Mouse (Mus musculus) lung, embryonic 14.5 days (tissue): ENCODE results near the gene Tcfl5. TPM values are rescaled to one million over a fixed set of nuclear protein-coding genes. Genes with fewer than 3 reads are reported as not detected.
A peak's percentile ranks its signal among the peaks of the same experiment; 100 is the strongest.

Experiments used
- ATAC-seq: fragments of 200-750 bp; cut with Nextera tagmentation; 2 replicates; pipeline ENCODE4 v1.8.0; 2017; ENCODE audit warnings: mild to moderate bottlenecking, moderate TSS enrichment, moderate library complexity; ENCODE audit not compliant: insufficient read depth
- DNase-seq: peaks from one replicate; pipeline ENCODE4 v3.0.0-alpha.2; 2015
- H3K27ac ChIP-seq: fragments of 300-500 bp; sonication (generic); 2 replicates; pipeline ENCODE4 v1.5.1; 2014; ENCODE audit warnings: low read depth, mild to moderate bottlenecking, moderate library complexity
- H3K27me3 ChIP-seq: fragments of 300-500 bp; sonication (generic); 2 replicates; pipeline ENCODE4 v1.6.1; 2014; ENCODE audit warnings: low read length, control low read depth; ENCODE audit not compliant: insufficient read depth
- H3K36me3 ChIP-seq: fragments of 300-500 bp; sonication (generic); 2 replicates; pipeline ENCODE4 v1.6.1; 2014; ENCODE audit warnings: control low read depth; ENCODE audit not compliant: insufficient read depth
- H3K4me1 ChIP-seq: fragments of 300-500 bp; sonication (generic); 2 replicates; pipeline ENCODE4 v1.6.1; 2014; ENCODE audit warnings: antibody characterized with exemption, control low read depth; ENCODE audit not compliant: insufficient read depth
- H3K4me2 ChIP-seq: fragments of 300-500 bp; sonication (generic); 2 replicates; pipeline ENCODE4 v1.6.1; 2014; ENCODE audit warnings: mild to moderate bottlenecking
- H3K4me3 ChIP-seq: fragments of 300-500 bp; sonication (generic); 2 replicates; pipeline ENCODE4 v1.5.1; 2014; ENCODE audit warnings: low read depth, low read length
- H3K9ac ChIP-seq: fragments of 300-500 bp; sonication (generic); 2 replicates; pipeline ENCODE4 v1.6.1; 2014
- H3K9me3 ChIP-seq: fragments of 300-500 bp; sonication (generic); 2 replicates; pipeline ENCODE4 v1.6.1; 2016; ENCODE audit warnings: low read depth, low read length, control low read depth
- CTCF ChIP-seq: IDR thresholded peaks from 2 replicates; pipeline ENCODE4 v1.5.1; 2016; ENCODE audit warnings: antibody characterized with exemption, low read depth
- WGBS: fragments of 180-500 bp; shearing (Covaris S2); extraction: QIAGEN DNeasy Blood & Tissue Kit; methylation state at CpG from one replicate; pipeline ENCODE4 v1.1.7; 2014; 5-methylcytosine and 5-hydroxymethylcytosine counted together
- polyA plus RNA-seq: library from polyadenylated mRNA; unstranded; fragments of >200 nt; fragmentation: Nextera tagmentation; extraction: Ambion mirVana; gene quantifications from 2 replicates; pipeline ENCODE4 v1.2.1, GENCODE M21; 2014

Gene Tcfl5
- polyA plus RNA-seq, 1 experiment from 2014 or later = 0.17 TPM

- ATAC-seq (no peak), DNase-seq (no peak)
- Histone ChIP-seq H3K9me3 (no peaks in the 10 kb centered on the region), H3K9ac (no peak overlapping the region), H3K4me3 (no peak overlapping the region), H3K4me1 (no peaks in the 10 kb centered on the region), H3K4me2 (no peak overlapping the region), H3K27ac (no peak overlapping the region), H3K36me3 (peaks cover 55% of the 10 kb centered on the region), H3K27me3 (no peaks in the 10 kb centered on the region)
- TF ChIP-seq CTCF = no peak
- WGBS = 81% methylated on average over 4 of the region's 4 CpGs
Observed at GRCm38 (mm10) chr2:180662008-180662407, 19.5 kb upstream of the Tcfl5 start.

DNA sequence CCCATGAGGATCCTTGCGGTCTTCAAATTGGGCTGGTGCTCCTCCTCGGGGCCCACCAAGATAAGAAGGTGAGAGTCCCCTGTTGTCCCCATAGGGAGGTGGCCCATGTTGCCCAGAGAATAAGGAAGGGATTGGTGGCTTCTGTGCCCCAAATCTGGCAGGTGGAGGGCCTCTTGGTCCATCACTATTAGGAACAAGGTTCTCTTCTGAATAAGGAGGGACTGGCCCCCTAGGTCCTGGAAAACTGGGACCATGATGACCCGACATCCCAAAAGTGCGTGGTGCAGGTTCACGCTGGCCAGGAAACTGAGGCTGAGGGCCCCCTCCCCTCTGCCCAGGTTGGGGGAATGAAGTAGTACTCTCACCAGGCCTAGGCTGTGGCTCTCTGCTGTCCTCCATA, 18.0 kb upstream of the Tcfl5 start:
- Histone ChIP-seq H3K4me2 (no peak overlapping the region), H3K4me1 (no peaks in the 10 kb centered on the region), H3K4me3 (no peak overlapping the region), H3K9me3 (no peaks in the 10 kb centered on the region), H3K27ac (no peak overlapping the region), H3K9ac (no peak overlapping the region), H3K27me3 (no peaks in the 10 kb centered on the region), H3K36me3 (peaks cover 41% of the 10 kb centered on the region)
- DNase-seq = no peak
- 91% methylated on average over 5 of the region's 5 CpGs for WGBS
- ATAC-seq = no peak
- TF ChIP-seq CTCF = no peak

- 33% methylated on average over 42 of the region's 42 CpGs for WGBS
- Histone ChIP-seq H3K9ac (peak overlapping the region; percentile 38), H3K36me3 (peaks cover 32% of the 10 kb centered on the region), H3K9me3 (no peaks in the 10 kb centered on the region), H3K4me3 (no peak overlapping the region), H3K27ac (no peak overlapping the region), H3K4me1 (no peaks in the 10 kb centered on the region), H3K27me3 (no peaks in the 10 kb centered on the region), H3K4me2 (peak overlapping the region; percentile 40)
- DNase-seq = peak; percentile 19
- peak; percentile 35; the same call in 1 of the 2 replicates for ATAC-seq
- no peak for TF ChIP-seq CTCF
Observed at GRCm38 (mm10) chr2:180659353-180660150, 17.0 kb upstream of the Tcfl5 start.

GRCm38 (mm10) chr2:180658381-180658780, 15.9 kb upstream of the Tcfl5 start:
- Histone ChIP-seq H3K9me3 (no peaks in the 10 kb centered on the region), H3K4me3 (no peak overlapping the region), H3K27ac (no peak overlapping the region), H3K27me3 (no peaks in the 10 kb centered on the region), H3K4me1 (no peaks in the 10 kb centered on the region), H3K9ac (no peak overlapping the region), H3K4me2 (no peak overlapping the region), H3K36me3 (peaks cover 25% of the 10 kb centered on the region)
- ATAC-seq = no peak
- no peak for DNase-seq
- TF ChIP-seq CTCF = no peak
- 90% methylated on average over 5 of the region's 5 CpGs for WGBS

DNA sequence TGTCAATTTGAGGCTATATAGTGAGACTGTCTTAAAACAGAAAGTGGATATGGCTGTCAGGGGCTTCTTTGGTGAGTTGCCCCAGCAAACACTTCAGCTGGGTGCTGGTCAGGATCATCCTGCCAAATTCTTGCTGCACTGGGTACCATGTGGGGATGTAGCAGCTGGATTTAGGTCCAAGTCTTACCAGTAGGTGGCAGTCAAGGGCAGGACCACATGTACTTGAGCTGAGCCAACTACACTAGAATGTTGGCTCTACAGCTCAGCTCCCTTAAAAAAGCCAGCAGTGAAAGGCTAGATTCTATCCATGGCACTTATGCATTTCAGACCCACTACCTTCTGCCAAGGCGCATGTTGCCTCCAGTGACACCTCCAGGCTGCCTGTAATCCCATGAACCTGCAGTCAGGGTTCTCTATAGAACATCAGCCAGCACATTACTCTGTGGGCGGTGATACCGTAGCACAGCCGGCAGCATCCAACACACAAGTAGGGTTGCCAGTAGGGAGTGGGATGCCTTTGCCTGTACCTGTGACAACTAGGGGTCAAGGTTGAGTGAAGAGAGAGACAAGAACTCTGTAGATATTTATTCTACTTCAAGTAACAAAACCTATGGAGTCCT, 15.0 kb upstream of the Tcfl5 start:
- Histone ChIP-seq H3K4me1 (no peaks in the 10 kb centered on the region), H3K4me2 (no peak overlapping the region), H3K9ac (no peak overlapping the region), H3K4me3 (no peak overlapping the region), H3K27me3 (no peaks in the 10 kb centered on the region), H3K9me3 (no peaks in the 10 kb centered on the region), H3K27ac (no peak overlapping the region), H3K36me3 (peaks cover 24% of the 10 kb centered on the region)
- peak; percentile 61 for ATAC-seq
- DNase-seq = peak; percentile 92
- TF ChIP-seq CTCF = peak; percentile 87
- 69% methylated on average over 4 of the region's 4 CpGs for WGBS

- H3K36me3 ChIP-seq = 0 out of 2 replicates have a peak, but pooled peaks cover 2% of the 10 kb centered on the region
- H3K9ac ChIP-seq = no peak overlapping the region
- H3K9me3 ChIP-seq = no peaks in the 10 kb centered on the region
- no peak overlapping the region for H3K4me2 ChIP-seq
- H3K4me3 ChIP-seq = no peak overlapping the region
- H3K27ac ChIP-seq = no peak overlapping the region
- H3K4me1 ChIP-seq = no peaks in the 10 kb centered on the region
- TF ChIP-seq CTCF = no peak
- WGBS = 69% methylated on average over 6 of the region's 6 CpGs
- DNase-seq (no peak), ATAC-seq (no peak)
- no peaks in the 10 kb centered on the region for H3K27me3 ChIP-seq
Observed at GRCm38 (mm10) chr2:180655150-180655549, 12.6 kb upstream of the Tcfl5 start.

GRCm38 (mm10) chr2:180654666-180655065, 12.2 kb upstream of the Tcfl5 start:
- Histone ChIP-seq H3K4me2 (no peak overlapping the region), H3K9ac (no peak overlapping the region), H3K4me3 (no peak overlapping the region), H3K9me3 (no peaks in the 10 kb centered on the region), H3K4me1 (no peaks in the 10 kb centered on the region), H3K27me3 (no peaks in the 10 kb centered on the region), H3K36me3 (no peaks in the 10 kb centered on the region), H3K27ac (no peak overlapping the region)
- no peak for TF ChIP-seq CTCF
- DNase-seq (no peak), ATAC-seq (no peak)
- WGBS = 71% methylated on average over 7 of the region's 7 CpGs
